Mouse (Mus musculus) lung, adult 2 months (tissue): ENCODE measurements around the gene Prkce. TPM values are rescaled to one million over a fixed set of nuclear protein-coding genes. Genes with fewer than 3 reads are reported as not detected.

Experiments
- DNase-seq: peaks from one replicate; pipeline ENCODE4 v3.0.0; 2022
- H3K4me1 ChIP-seq: fragments of 200-500 bp; 2 replicates; pipeline ENCODE4 v1.6.1; 2011; ENCODE audit warnings: low read length; ENCODE audit not compliant: control insufficient read depth, insufficient read depth
- H3K4me3 ChIP-seq: fragments of 200-500 bp; replicated peaks from 2 replicates; pipeline ENCODE3; 2011; ENCODE audit warnings: low read depth, mild to moderate bottlenecking, control low read depth, low read length; ENCODE audit errors: extremely low read depth
- CTCF ChIP-seq: fragments of 200-500 bp; IDR thresholded peaks from 2 replicates; pipeline ENCODE4 v1.5.1; 2011; ENCODE audit warnings: mild to moderate bottlenecking, low read length, control low read depth; ENCODE audit not compliant: insufficient read depth
- POLR2A ChIP-seq: fragments of 200-500 bp; IDR thresholded peaks from 2 replicates; pipeline ENCODE4 v1.6.1; 2011; ENCODE audit warnings: low read depth, mild to moderate bottlenecking, control low read depth, low read length, borderline replicate concordance; ENCODE audit errors: extremely low read depth
- WGBS: fragments of 180-500 bp; shearing (Covaris S2); methylation state at CpG from one replicate; pipeline ENCODE4 v1.1.7; 2018; 5-methylcytosine and 5-hydroxymethylcytosine counted together
- polyA plus RNA-seq: library from polyadenylated mRNA; depleted of rRNA; stranded (reverse); fragments of >200 nt; gene quantifications from 2 replicates; pipeline ENCODE4 v1.2.3, GENCODE M21; 2012

Gene Prkce
- polyA plus RNA-seq, 1 experiment, result 13.5 TPM

DNA sequence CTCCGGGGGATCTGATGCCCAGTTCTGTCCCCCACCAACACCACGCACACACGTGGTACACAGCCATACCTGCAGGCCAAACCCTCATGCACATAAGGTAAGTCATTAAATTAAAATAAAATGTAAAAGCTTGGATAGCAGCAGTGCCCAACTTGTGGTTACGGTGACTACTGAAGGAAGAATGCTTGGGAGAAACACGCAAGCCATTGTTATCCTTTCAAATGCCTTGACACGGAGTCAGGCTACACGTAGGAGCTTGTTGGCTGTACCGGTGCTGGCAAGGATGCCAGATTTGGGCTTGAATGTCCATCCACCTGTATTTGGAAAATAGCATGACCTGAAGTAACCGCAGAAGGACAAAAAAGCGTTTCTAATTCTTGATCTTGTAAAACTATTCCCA lies 423.7 kb downstream of the Prkce start:
- WGBS, result 90% methylated on average over 10 of the region's 10 CpGs
- peaks cover 5% of the 10 kb centered on the region; the same call in 1 of the 2 replicates for H3K4me1 ChIP-seq
- no peak overlapping the region for H3K4me3 ChIP-seq
- no peak for DNase-seq
- no peak for TF ChIP-seq CTCF
- TF ChIP-seq POLR2A, result no peak

GRCm38 (mm10) chr17:86592991-86593586 lies 425.5 kb downstream of the Prkce start:
- H3K4me3 ChIP-seq, result no peak overlapping the region
- no peak for DNase-seq
- peaks cover 5% of the 10 kb centered on the region; the same call in 1 of the 2 replicates for H3K4me1 ChIP-seq
- TF ChIP-seq CTCF, result no peak
- no peak for TF ChIP-seq POLR2A
- WGBS, result 16% methylated on average over 6 of the region's 6 CpGs

GRCm38 (mm10) chr17:86595526-86595925 lies 427.9 kb downstream of the Prkce start:
- no peak overlapping the region for H3K4me3 ChIP-seq
- TF ChIP-seq CTCF, result no peak
- TF ChIP-seq POLR2A, result no peak
- DNase-seq, result no peak
- WGBS, result 49% methylated on average over 9 of the region's 9 CpGs
- peaks cover 5% of the 10 kb centered on the region; the same call in 1 of the 2 replicates for H3K4me1 ChIP-seq

DNA sequence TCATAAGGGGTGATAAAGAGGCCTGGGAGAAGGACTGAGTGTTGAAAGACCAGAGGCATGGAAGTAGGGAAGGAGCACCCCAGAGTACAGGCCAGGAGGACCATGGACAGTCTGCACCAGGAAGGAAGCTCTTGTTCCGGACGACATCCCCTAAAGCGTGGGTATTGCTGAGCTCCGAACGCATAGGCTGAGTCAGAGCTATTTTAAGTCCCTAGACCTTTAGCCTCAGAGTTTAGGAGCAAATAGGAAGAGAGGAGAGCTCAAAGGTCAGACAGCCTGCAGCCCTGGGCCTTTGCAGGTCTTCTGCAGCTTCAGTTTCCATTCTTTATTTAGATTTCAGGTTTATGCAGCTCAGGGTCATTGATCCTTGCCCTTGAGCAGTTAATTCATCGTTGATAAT lies 433.5 kb downstream of the Prkce start:
- Histone ChIP-seq H3K4me1 (peaks cover 4% of the 10 kb centered on the region; the same call in 1 of the 2 replicates), H3K4me3 (no peak overlapping the region)
- no peak for DNase-seq
- 41% methylated on average over 6 of the region's 6 CpGs for WGBS
- TF ChIP-seq CTCF, result no peak
- no peak for TF ChIP-seq POLR2A

DNA sequence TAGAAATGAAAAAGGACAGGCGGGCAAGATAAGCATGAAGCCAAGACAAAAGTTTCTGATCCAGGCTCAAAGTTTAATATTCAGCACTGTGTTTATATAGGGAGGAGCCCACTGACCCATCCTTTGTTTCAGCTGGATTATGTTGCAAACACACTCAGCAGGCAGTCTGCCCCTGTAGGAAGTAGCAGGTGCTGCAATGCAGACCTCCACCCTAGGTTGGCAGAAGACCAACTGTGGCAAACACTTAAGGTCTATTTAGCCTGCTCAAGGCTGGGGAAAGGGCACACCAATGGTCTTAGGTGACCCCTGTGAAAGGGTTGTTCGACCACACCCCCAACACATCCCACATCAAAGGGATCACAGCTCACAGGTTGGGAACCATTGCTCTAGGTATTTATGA lies 434.3 kb downstream of the Prkce start:
- H3K4me1 ChIP-seq, result peaks cover 4% of the 10 kb centered on the region; the same call in 1 of the 2 replicates
- WGBS, result 86% methylated on average over 2 of the region's 2 CpGs
- DNase-seq, result no peak
- TF ChIP-seq POLR2A (no peak), CTCF (no peak)
- no peak overlapping the region for H3K4me3 ChIP-seq

DNA sequence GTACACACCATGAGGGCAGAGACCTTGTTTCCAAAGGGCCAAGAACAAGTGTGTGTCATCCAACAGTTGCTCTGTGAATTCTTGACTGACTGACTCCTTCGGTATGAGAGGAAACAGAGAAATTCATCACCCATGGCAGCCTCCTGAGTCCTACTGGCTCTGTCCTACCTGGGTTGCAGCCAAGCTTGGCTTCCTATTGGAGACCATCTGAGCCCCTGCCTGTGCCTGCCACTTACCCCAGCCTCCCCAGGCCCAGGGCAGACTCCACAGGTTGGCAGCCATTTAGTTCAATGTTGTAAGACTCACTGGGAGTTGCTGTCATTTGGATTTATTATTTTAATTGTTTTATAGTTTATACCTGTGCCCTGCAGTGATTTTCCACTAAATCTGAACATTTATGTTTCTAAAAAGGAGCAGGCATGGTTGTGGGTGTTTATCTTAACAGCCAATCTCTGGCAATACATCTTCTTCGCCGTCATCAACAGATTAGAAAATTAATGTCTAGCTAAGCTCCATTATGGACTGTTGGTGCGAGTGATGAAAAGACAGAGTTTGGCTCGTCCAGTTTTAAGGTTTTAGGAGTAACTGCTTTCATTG lies 436.4 kb downstream of the Prkce start:
- 74% methylated on average over 5 of the region's 5 CpGs for WGBS
- TF ChIP-seq CTCF, result no peak
- no peak for TF ChIP-seq POLR2A
- Histone ChIP-seq H3K4me3 (no peak overlapping the region), H3K4me1 (peaks cover 4% of the 10 kb centered on the region; the same call in 1 of the 2 replicates)
- no peak for DNase-seq

DNA sequence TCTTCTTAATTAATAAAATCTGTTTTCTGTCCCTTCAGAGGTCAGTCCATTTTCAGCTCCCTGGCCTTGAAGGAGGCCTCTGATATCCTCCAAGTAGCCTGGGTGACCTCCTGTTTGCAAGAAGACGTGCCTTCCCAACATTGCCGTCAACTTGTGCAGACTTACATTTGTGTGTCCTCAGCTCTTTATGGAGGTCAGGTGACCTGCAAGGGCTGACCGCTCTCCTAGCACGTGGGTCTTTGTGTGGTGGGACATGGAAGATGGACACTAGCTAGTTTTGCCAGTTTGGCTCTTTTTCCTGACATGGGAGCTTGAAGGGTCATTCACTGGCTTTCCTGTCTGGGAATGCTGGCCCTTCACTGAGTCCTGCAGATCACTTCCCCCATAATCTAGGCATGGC lies 440.4 kb downstream of the Prkce start:
- DNase-seq, result no peak
- no peak overlapping the region for H3K4me3 ChIP-seq
- TF ChIP-seq POLR2A, result no peak
- no peak for TF ChIP-seq CTCF
- H3K4me1 ChIP-seq, result peaks cover 7% of the 10 kb centered on the region; the same call in 1 of the 2 replicates
- WGBS, result 84% methylated on average over 4 of the region's 4 CpGs

- DNase-seq, result no peak
- no peak overlapping the region for H3K4me3 ChIP-seq
- no peak for TF ChIP-seq POLR2A
- TF ChIP-seq CTCF, result no peak
- peaks cover 7% of the 10 kb centered on the region; the same call in 1 of the 2 replicates for H3K4me1 ChIP-seq
- 58% methylated on average over 8 of the region's 8 CpGs for WGBS
These were observed 442.8 kb downstream of the Prkce start for GRCm38 (mm10) chr17:86610271-86610969.

GRCm38 (mm10) chr17:86611772-86612171 lies 444.2 kb downstream of the Prkce start:
- TF ChIP-seq POLR2A (no peak), CTCF (no peak)
- H3K4me1 ChIP-seq, result peaks cover 7% of the 10 kb centered on the region; the same call in 1 of the 2 replicates
- 45% methylated on average over 5 of the region's 5 CpGs for WGBS
- no peak overlapping the region for H3K4me3 ChIP-seq
- DNase-seq, result no peak
